Mouse (Mus musculus) small intestine, adult 2 months (tissue): ENCODE data around the gene Srsf4.

ENCODE experiments used
- CTCF ChIP-seq: fragments of 200-500 bp; IDR thresholded peaks from 2 replicates; pipeline ENCODE4 v1.5.1; 2012; ENCODE audit warnings: low read depth, mild to moderate bottlenecking, control low read depth, inconsistent platforms, low read length, moderate library complexity, mixed read lengths; ENCODE audit not compliant: insufficient replicate concordance, insufficient read length; ENCODE audit errors: extremely low read depth
- POLR2A ChIP-seq: fragments of 200-500 bp; IDR thresholded peaks from 2 replicates; pipeline ENCODE4 v1.6.1; 2012; ENCODE audit warnings: low read depth, mild to moderate bottlenecking, control low read depth, inconsistent platforms, low read length, moderate library complexity

DNA sequence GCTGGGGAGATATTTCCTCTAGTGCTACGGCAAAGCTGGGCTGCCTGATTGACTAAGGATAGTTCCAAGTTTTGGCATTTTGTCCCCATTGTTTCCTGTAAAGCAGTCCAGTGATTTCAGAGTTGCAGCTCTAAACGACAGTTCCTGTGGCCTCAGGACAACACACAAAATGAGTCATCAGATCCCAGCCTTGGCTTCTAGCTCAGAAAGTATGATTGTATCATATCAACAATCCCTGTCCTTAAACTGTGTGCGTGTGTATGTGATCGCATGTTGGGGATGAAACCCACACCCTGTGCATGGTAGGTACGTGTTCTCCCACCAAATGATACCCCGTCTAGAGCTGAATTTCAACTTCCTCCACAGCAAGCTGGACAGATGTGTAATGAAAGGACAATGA lies 55.7 kb downstream of the Srsf4 start:
- TF ChIP-seq CTCF (no peak), POLR2A (no peak)
